Mouse (Mus musculus) layer of hippocampus, postnatal 10 days (tissue): ENCODE results near the gene Cavin1. TPM values are rescaled to one million over a fixed set of nuclear protein-coding genes. Genes with fewer than 3 reads are reported as not detected.

Experiments used
- DNase-seq, 2 experiments: peaks; one replicate each; pipeline ENCODE4 v3.0.0; 2021; ENCODE audit warnings: low spot score in 2 of 2
- total RNA-seq, 2 experiments: library from RNA; stranded (reverse); gene quantifications; 2 replicates each; pipeline ENCODE4 v1.2.3; 2021

Gene Cavin1
- total RNA-seq, 2 experiments from 2014 or later, result 20.5 to 20.6 TPM

DNA sequence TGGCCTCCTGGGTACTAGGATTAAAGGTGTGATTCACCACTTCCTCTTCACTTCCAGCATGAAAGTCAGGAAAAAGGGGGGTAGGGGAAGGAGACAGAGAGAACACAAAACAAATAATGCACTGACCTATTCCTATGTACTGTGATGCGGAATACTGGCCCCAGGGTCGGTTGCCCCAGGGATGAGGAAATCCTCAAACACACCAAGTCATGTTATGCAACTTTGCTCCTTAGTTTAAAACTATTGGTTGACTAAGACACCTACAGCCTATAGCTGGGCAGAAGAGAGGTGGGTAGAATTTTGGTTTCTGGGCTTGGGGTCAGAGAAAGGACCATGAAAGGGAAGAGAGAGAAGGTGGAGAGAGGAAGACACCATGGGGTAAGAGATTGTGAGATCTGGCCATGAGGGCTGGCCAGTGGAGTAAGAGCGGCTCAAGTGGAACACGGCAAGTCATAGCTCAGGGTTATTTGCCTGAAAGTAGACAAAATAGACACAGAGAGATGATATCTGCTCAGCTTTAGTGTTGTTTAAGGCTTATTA, 54.2 kb downstream of the Cavin1 start:
- no peak for DNase-seq

DNA sequence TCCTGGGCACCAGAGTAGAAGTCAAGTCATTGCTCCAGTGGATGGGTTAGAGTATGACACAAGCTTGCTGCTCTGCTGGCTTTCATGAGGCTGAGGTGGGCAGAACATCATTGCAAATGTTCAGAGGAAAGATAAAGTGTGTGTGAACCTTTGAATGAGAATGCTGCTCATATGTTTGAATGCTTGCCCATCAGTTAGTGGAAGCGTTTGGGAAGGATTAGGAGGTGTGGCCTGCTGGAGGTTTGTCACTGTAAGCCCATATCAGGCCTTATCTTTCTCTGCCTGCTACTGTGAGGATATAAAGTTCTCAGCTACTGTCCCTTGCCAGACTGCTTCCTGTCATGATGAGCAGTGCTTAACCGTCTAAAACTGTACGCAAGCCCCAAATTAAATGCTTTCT, 55.6 kb downstream of the Cavin1 start:
- no peak for DNase-seq

DNA sequence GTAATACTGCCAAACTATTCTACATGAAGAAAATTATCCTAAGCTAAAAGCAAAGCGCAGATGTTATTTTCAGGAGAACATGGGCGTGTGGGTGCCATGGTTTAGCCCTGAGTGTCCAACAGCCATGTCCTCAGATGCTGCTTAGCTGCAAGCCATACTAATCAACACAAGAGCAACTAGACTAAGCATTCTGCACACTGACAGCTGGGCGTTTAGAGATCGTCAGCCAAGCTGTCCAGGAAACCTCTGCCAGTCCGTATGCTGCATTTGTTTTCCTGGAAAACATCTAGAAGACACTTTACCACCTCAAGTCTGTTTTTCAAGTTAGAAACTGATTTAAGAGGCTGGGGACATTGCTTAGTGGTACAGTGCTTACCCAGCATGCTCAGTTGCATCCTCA, 56.3 kb downstream of the Cavin1 start:
- DNase-seq, result no peak

DNA sequence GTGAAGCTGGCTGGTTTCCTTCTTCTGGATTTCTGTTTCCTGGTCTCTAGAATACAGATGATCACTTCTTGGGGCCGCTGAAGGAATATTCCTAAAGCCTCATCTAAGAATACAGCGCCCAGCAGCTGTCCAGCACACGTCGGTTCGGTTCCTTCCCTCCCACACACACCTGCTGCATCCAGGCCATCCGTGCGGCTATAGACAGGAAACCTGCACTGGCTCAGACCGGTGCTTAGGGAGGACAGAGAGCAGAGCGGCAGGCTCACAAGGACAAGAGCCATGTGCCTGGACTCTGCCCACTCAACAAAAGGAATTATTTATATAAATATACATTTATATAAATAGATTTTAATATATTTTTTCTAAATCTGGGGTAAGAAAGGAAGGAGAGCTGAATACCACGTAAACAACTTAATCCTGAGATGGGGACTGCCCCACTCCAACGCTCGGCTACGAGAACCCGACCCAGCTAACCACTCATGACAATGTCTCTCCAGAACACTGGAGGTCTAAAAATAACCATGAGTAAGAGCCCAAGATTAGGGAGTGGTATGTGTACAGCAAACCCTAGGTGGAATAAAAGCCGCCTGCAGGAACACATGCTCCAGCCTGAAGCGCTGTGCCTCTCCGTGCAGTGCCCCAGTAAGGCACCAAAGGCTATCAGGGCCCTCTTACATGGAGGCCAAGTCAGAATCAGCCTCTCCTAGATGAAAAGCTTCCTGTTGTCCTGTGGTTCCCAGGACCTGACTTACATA, 58.1 kb downstream of the Cavin1 start:
- no peak for DNase-seq

DNA sequence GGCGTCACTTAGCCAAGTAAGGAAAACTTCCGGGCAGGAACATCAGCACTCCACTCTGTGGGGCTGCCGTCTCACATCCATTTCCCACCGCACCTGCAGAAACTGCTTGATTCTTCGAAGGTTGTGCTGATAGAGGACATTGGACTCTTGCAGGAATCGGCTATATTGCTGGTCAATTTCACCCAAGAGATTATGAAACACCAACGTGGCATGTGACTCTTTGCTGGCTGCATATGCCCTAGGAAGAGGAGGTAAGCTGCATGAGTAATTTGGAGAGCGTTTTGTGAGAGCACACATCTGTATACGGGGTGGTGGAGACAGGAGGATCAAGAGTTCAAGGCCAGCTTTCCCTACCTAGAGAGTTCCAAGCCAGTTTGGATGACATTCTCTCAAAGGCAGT, 62.1 kb downstream of the Cavin1 start:
- no peak for DNase-seq

DNA sequence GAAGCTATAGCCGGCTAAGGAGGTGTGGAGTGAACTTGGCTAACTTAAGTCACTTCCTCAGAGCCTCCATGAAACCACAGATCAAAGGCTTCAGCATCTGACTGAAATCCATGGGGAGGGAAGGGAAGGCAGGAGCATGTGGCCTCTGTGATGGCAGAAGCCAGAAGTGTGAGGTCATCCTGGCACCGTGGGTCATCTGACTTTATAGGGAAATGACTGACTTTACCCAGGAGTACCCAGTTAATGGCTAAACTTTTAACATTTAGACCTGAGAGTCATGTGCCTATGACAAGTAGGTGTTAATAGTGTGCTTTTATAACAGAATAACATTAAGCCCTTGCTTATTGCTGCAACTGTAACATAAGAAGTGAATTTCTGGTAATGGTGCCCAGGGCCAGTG, 62.6 kb downstream of the Cavin1 start:
- no peak for DNase-seq

DNA sequence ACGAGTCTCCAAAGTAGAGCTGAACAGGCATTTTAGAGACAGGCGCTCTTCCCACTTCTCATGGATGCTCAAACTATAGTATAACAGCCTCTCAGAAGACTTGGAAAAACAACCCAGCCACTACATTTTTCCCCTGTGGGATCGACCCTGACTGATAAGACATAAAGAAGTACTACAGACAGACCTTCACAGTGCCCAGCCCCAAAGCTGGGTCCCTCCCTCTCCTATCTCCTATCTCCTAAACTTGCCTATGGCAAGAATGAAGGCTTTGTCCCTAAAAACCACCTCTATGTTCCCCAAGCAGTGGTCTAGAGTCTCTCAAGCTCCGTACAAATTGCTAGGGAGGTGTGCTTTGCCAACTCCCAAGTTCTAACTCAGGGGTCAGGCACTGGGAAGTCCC, 63.8 kb downstream of the Cavin1 start:
- DNase-seq, result no peak

Other genes with a start within 250 kb of the Cavin1 start
- 100 to 1,000 TPM; 152 to 165 TPM for gene Rab5c, start 232.7 kb downstream of the Cavin1 start, total RNA-seq
- 1 to 10 TPM; 1.5 to 2.2 TPM for gene Kcnh4, start 210.9 kb downstream of the Cavin1 start, total RNA-seq
- under 1 TPM in 1 of 2 experiments, not detected in 1; 0.62 TPM for gene Hcrt, start 208.0 kb downstream of the Cavin1 start, total RNA-seq
- gene Ghdc, start 199.9 kb downstream of the Cavin1 start, total RNA-seq, result 1 to 10 TPM; 5.5 to 7.2 TPM
- 10 to 100 TPM; 12.2 to 13.0 TPM for gene Stat5b, start 120.2 kb downstream of the Cavin1 start, total RNA-seq
- gene Stat5a, start 111.5 kb downstream of the Cavin1 start, total RNA-seq, result 1 to 10 TPM; 2.4 to 3.9 TPM
- 10 to 100 TPM; 35.9 to 39.0 TPM for gene Stat3, start 31.3 kb downstream of the Cavin1 start, total RNA-seq
- 100 to 1,000 TPM; 424 to 431 TPM for gene Atp6v0a1, start 38.6 kb upstream of the Cavin1 start, total RNA-seq
- gene Naglu, start 99.1 kb upstream of the Cavin1 start, total RNA-seq, result 1 to 10 TPM; 8.6 to 9.9 TPM
- under 1 TPM; 0.33 to 0.37 TPM for gene Hsd17b1, start 107.5 kb upstream of the Cavin1 start, total RNA-seq
- 10 to 100 TPM; 32.9 to 37.7 TPM for gene Coasy, start 111.7 kb upstream of the Cavin1 start, total RNA-seq
- 10 to 100 TPM; 39.2 to 50.3 TPM for gene Mlx, start 116.4 kb upstream of the Cavin1 start, total RNA-seq
- gene Psmc3ip, start 124.5 kb upstream of the Cavin1 start, total RNA-seq, result 1 to 10 TPM; 5.8 to 7.0 TPM
- gene Retreg3, start 149.0 kb upstream of the Cavin1 start, total RNA-seq, result 10 to 100 TPM; 51.5 to 58.8 TPM
- gene Tubg1, start 149.1 kb upstream of the Cavin1 start, total RNA-seq, result 10 to 100 TPM; 43.1 to 47.3 TPM
- gene Tubg2, start 185.0 kb upstream of the Cavin1 start, total RNA-seq, result 10 to 100 TPM; 31.7 to 41.4 TPM
- 10 to 100 TPM; 59.0 to 61.4 TPM for gene Cntnap1, start 199.6 kb upstream of the Cavin1 start, total RNA-seq
- 10 to 100 TPM; 13.2 to 13.4 TPM for gene Plekhh3, start 200.5 kb upstream of the Cavin1 start, total RNA-seq
- gene Ccr10, start 204.6 kb upstream of the Cavin1 start, total RNA-seq, result not detected